Mouse (Mus musculus) hindbrain, embryonic 11.5 days (tissue): ENCODE data around the gene Ldha. TPM values are rescaled to one million over a fixed set of nuclear protein-coding genes. Genes with fewer than 3 reads are reported as not detected.
A peak's percentile ranks its signal among the peaks of the same experiment; 100 is the strongest.

Experiments
- ATAC-seq: fragments of 200-750 bp; cut with Nextera tagmentation; 2 replicates; pipeline ENCODE4 v1.8.0; 2017; ENCODE audit warnings: mild to moderate bottlenecking, moderate TSS enrichment, moderate library complexity; ENCODE audit not compliant: low FRiP score
- DNase-seq: peaks from one replicate; pipeline ENCODE4 v3.0.0-alpha.2; 2015; ENCODE audit warnings: low spot score
- H3K27ac ChIP-seq: fragments of 300-500 bp; sonication (generic); 2 replicates; pipeline ENCODE4 v1.5.1; 2014; ENCODE audit warnings: mild to moderate bottlenecking, low read depth, low read length
- H3K27me3 ChIP-seq: fragments of 300-500 bp; sonication (generic); 2 replicates; pipeline ENCODE4 v1.6.1; 2014; ENCODE audit warnings: mild to moderate bottlenecking, low read length, moderate library complexity, mixed read lengths; ENCODE audit not compliant: control insufficient read depth, insufficient read depth
- H3K36me3 ChIP-seq: fragments of 300-500 bp; sonication (generic); 2 replicates; pipeline ENCODE4 v1.6.1; 2014; ENCODE audit warnings: mild to moderate bottlenecking, low read length, moderate library complexity, mixed read lengths; ENCODE audit not compliant: control insufficient read depth, insufficient read depth
- H3K4me1 ChIP-seq: fragments of 300-500 bp; sonication (generic); replicated peaks from 2 replicates; pipeline ENCODE4 v1.6.1; 2014; ENCODE audit warnings: low read length, mixed read lengths; ENCODE audit not compliant: control insufficient read depth, insufficient read depth
- H3K4me2 ChIP-seq: fragments of 300-500 bp; sonication (generic); replicated peaks from 2 replicates; pipeline ENCODE4 v1.6.1; 2014; ENCODE audit warnings: mild to moderate bottlenecking, low read depth, low read length
- H3K4me3 ChIP-seq: fragments of 300-500 bp; sonication (generic); 2 replicates; pipeline ENCODE4 v1.5.1; 2014; ENCODE audit warnings: low read depth, low read length
- H3K9ac ChIP-seq: fragments of 300-500 bp; sonication (generic); 2 replicates; pipeline ENCODE4 v1.6.1; 2014; ENCODE audit warnings: low read depth, low read length
- H3K9me3 ChIP-seq: fragments of 300-500 bp; sonication (generic); 2 replicates; pipeline ENCODE4 v1.6.1; 2016; ENCODE audit warnings: low read length; ENCODE audit not compliant: control insufficient read depth
- WGBS: fragments of 180-500 bp; shearing (Covaris S2); extraction: QIAGEN DNeasy Blood & Tissue Kit; methylation state at CpG from one replicate; pipeline ENCODE4 v1.1.7; 2014; 5-methylcytosine and 5-hydroxymethylcytosine counted together
- polyA plus RNA-seq: library from polyadenylated mRNA; unstranded; fragments of >200 nt; fragmentation: Nextera tagmentation; extraction: Ambion mirVana; gene quantifications from 2 replicates; pipeline ENCODE4 v1.2.1, GENCODE M21; 2014

Ldha gene
- polyA plus RNA-seq, 1 experiment from 2014 or later = 1,356 TPM

DNA sequence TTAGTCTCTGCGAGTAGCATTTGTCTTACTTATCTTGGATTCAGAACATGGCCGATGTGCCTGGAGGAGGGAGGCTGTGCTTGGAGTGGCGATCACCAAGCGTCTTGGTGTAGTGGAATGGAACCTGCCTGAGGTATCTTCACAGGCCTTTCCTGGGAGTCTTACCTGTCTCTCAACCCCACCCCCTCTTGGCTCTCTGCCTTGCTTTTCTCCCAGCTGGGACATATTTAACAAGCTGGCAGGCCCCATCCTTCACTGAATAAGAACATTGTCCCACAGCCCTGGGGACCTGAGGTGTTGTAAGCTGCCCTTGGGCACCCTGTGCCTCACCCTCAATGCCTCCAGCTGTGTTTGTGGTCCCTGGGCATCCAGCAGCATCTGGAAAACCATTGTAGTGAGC, 2.3 kb downstream of the Ldha start:
- peaks cover 3% of the 10 kb centered on the region; the same call in 1 of the 2 replicates for H3K4me1 ChIP-seq
- no peak overlapping the region for H3K9ac ChIP-seq
- DNase-seq (no peak), ATAC-seq (no peak)
- H3K36me3 ChIP-seq = no peaks in the 10 kb centered on the region
- H3K27ac ChIP-seq = no peak overlapping the region
- no peaks in the 10 kb centered on the region for H3K9me3 ChIP-seq
- WGBS = 92% methylated on average over 4 of the region's 4 CpGs
- no peak overlapping the region for H3K4me2 ChIP-seq
- no peaks in the 10 kb centered on the region for H3K27me3 ChIP-seq
- H3K4me3 ChIP-seq = no peak overlapping the region

DNA sequence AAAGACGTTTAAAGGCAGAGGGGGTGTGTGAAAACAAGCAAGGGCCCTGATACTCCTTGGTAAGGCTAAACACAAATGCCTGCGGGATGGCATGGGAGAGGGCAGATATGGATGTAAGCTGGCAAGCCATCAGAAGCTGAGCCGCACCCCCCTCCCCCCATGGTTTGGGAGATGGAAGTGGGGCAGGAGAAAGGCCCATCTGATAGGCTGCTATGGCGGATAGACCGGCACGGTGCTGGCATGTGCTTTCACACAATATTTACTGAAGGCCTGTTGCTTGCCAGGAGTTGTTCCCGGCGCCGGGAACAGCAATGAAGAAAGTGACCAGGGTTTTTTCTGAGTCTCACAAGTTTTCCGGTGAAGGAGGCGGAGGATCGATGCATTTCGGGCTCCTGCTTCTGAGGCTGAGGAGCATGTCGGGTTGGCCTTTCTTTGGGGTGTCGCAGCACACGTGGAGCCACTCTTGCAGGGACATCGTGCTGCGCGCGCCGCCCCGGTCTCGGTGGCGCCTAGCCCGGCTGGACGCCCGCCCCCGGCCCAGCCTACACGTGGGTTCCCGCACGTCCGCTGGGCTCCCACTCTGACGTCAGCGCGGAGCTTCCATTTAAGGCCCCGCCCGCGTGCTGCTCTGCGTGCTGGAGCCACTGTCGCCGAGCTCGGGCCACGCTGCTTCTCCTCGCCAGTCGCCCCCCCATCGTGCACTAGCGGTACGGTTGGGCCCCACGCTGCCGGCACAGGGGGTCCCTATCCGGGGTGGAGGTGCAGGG, 4.1 kb downstream of the Ldha start:
- Histone ChIP-seq H3K4me3 (peak overlapping the region; percentile 85), H3K9me3 (no peaks in the 10 kb centered on the region), H3K4me1 (peaks cover 3% of the 10 kb centered on the region; the same call in 1 of the 2 replicates), H3K27ac (peak overlapping the region; percentile 53; the same call in 1 of the 2 replicates), H3K27me3 (no peaks in the 10 kb centered on the region), H3K4me2 (peak overlapping the region; percentile 96), H3K9ac (peak overlapping the region; percentile 92), H3K36me3 (0 out of 2 replicates have a peak, but pooled peaks cover 2% of the 10 kb centered on the region)
- under 1% methylated on average over 45 of the region's 51 CpGs for WGBS
- ATAC-seq (peak; percentile 87), DNase-seq (peak; percentile 95)

DNA sequence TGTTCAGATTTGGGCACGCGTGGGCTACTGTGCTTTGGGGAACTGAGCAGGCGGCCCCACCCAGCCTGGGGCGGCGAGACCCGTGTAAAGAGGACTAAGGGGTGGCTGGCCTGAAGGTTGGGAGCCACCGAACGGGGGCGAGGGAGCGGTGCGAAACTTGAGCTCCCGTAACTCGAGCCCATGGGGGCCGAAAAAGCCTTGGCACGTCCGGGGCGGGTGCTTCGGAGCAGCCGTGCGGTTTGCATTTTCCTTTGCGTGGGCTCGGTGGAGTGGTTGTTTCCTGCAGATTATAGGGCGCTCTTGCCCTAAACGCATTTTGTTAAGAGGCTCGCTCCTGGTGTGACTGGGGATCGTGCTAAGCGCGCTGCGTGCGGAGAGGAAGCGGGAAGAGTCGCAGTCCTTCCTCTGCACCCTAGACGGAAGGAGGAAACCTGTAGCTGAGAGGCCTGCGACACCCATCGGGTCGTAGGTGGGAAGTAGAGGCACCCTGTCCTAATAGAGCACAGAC, 4.8 kb downstream of the Ldha start:
- DNase-seq = peak; percentile 66
- no peak; the same call in 1 of the 2 replicates for ATAC-seq
- peaks cover 3% of the 10 kb centered on the region; the same call in 1 of the 2 replicates for H3K4me1 ChIP-seq
- H3K9me3 ChIP-seq = no peaks in the 10 kb centered on the region
- no peak overlapping the region; the same call in 1 of the 2 replicates for H3K27ac ChIP-seq
- H3K4me2 ChIP-seq = peak overlapping the region; percentile 96
- WGBS = under 1% methylated on average over 36 of the region's 36 CpGs
- H3K4me3 ChIP-seq = peak overlapping the region; percentile 85
- peak overlapping the region; percentile 92 for H3K9ac ChIP-seq
- H3K27me3 ChIP-seq = no peaks in the 10 kb centered on the region
- 0 out of 2 replicates have a peak, but pooled peaks cover 2% of the 10 kb centered on the region for H3K36me3 ChIP-seq

DNA sequence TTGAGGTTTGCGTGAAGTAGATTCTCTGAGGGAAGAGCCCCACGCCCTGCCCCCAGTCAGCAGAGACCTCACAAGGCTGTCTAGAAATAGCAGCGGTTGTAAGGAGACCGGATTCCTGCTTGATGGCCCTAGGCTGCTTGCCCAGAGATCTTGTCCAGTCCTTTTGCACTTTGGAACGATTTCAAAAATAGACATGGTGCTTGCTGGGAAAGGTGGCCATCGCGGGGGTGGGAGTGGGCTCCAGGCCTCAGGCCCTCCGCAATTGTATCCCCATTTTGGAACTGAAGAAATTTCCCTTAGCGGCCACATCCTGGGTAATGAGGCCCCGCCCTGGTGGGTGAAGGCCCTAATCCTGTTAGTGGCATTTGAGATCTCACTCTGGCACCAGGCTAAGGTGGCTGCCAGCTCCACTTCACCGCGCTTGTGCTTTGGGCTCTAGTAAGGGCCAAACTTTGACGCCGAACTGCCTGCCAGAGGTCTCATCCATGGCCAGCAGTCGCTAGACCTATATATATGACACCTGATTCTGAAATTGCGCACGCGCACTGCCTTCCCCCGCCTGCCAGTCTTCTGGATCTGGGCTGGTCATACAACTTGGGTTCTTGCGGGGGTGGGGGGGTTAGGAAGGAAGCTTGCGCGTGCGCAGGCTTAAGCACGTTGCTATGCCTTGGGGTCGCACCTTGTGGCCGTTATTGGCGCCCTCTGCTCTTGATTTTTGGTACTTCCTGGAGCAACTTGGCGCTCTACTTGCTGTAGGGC, 5.4 kb downstream of the Ldha start:
- Histone ChIP-seq H3K4me2 (peak overlapping the region; percentile 96), H3K9ac (peak overlapping the region; percentile 92), H3K9me3 (no peaks in the 10 kb centered on the region), H3K36me3 (peaks cover 6% of the 10 kb centered on the region; the same call in 1 of the 2 replicates), H3K27me3 (no peaks in the 10 kb centered on the region), H3K4me3 (peak overlapping the region; percentile 85), H3K4me1 (peaks cover 3% of the 10 kb centered on the region; the same call in 1 of the 2 replicates), H3K27ac (no peak overlapping the region; the same call in 1 of the 2 replicates)
- DNase-seq (peak; percentile 78), ATAC-seq (peak; percentile 30)
- WGBS = under 1% methylated on average over 28 of the region's 28 CpGs

- Histone ChIP-seq H3K36me3 (peaks cover 9% of the 10 kb centered on the region; the same call in 1 of the 2 replicates), H3K4me2 (no peak overlapping the region), H3K9me3 (no peaks in the 10 kb centered on the region), H3K27ac (no peak overlapping the region), H3K4me1 (peaks cover 3% of the 10 kb centered on the region; the same call in 1 of the 2 replicates), H3K4me3 (no peak overlapping the region), H3K9ac (no peak overlapping the region), H3K27me3 (no peaks in the 10 kb centered on the region)
- 65% methylated on average over 5 of the region's 5 CpGs for WGBS
- no peak for ATAC-seq
- DNase-seq = no peak
Observed at GRCm38 (mm10) chr7:46849287-46849686, 8.0 kb downstream of the Ldha start.

DNA sequence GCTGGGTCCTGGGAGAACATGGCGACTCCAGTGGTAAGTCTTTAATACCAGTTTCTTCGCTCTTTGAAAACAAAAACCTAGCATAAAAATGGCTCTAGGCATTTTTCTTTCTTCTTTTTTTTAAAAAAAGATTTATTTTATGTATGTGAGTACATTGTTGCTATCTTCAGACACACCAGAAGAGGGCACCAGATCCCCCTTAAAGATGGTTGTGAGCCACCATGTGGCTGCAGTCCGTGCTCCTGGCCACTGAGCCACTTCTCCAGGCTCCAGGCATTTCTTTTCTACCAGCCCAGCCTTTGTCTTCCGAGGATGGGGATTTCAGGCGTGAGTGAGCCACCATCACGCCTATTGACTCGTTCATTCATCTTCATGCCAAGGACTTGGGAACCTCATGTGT, 9.8 kb downstream of the Ldha start:
- peak; percentile 35 for DNase-seq
- H3K36me3 ChIP-seq = peaks cover 9% of the 10 kb centered on the region; the same call in 1 of the 2 replicates
- ATAC-seq = no peak

DNA sequence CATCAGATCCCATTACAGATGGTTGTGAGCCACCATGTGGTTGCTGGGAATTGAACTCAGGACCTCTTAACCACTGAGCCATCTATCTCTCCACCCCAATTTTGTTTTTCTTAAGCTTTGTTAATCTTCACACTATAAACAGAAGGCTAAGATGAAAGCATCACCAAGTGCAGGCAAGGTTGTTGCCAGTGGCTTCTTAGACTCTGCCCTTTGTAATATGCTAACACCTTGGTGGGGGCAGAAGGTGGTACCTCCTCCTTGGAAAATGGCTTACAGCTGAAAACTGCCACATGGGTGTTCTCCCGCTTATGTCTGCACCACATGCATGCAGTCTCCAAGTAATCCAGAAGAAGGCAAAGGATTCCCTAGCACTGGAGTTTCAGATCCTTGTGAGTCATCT, 11.4 kb downstream of the Ldha start:
- H3K4me3 ChIP-seq = no peak overlapping the region
- 86% methylated on average over 1 of the region's 1 CpGs for WGBS
- no peak overlapping the region for H3K27ac ChIP-seq
- no peaks in the 10 kb centered on the region for H3K4me1 ChIP-seq
- ATAC-seq (no peak), DNase-seq (no peak)
- no peaks in the 10 kb centered on the region for H3K9me3 ChIP-seq
- H3K4me2 ChIP-seq = no peak overlapping the region
- no peaks in the 10 kb centered on the region for H3K27me3 ChIP-seq
- H3K9ac ChIP-seq = no peak overlapping the region
- H3K36me3 ChIP-seq = peaks cover 9% of the 10 kb centered on the region; the same call in 1 of the 2 replicates

More for the DNA sequence above, 9.8 kb downstream of the Ldha start:
- WGBS = 58% methylated on average over 7 of the region's 7 CpGs
- no peaks in the 10 kb centered on the region for H3K4me1 ChIP-seq
- no peaks in the 10 kb centered on the region for H3K27me3 ChIP-seq
- H3K4me2 ChIP-seq = no peak overlapping the region
- H3K9me3 ChIP-seq = no peaks in the 10 kb centered on the region
- no peak overlapping the region for H3K4me3 ChIP-seq
- H3K9ac ChIP-seq = no peak overlapping the region
- H3K27ac ChIP-seq = no peak overlapping the region

DNA sequence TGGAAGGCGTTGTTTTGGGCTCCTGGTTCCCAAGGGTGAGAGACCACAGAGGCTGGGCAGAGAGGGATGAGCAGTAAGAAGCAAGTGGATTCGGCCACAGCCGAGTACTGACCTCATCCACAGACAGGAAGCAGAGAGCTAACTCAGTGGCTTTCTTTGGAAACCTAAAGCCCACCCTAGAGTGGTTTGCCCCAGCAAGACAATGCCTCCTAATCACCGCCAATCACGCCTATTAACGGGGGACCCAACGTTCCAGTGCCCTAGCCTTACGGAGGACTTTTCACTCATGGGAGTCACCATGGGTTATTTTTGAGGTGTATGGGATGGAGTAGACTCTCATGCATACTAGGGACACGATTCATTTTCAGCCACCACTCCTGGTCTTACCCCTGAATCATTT, 12.1 kb downstream of the Ldha start:
- H3K4me3 ChIP-seq = no peak overlapping the region
- H3K27ac ChIP-seq = no peak overlapping the region
- WGBS = 86% methylated on average over 9 of the region's 9 CpGs
- no peaks in the 10 kb centered on the region for H3K27me3 ChIP-seq
- DNase-seq (no peak), ATAC-seq (no peak)
- peaks cover 9% of the 10 kb centered on the region; the same call in 1 of the 2 replicates for H3K36me3 ChIP-seq
- no peak overlapping the region for H3K4me2 ChIP-seq
- H3K9ac ChIP-seq = no peak overlapping the region
- no peaks in the 10 kb centered on the region for H3K9me3 ChIP-seq
- H3K4me1 ChIP-seq = no peaks in the 10 kb centered on the region
